Mouse (Mus musculus) MEL (cell line): ENCODE results near the gene Dxo. TPM values are rescaled to one million over a fixed set of nuclear protein-coding genes. Genes with fewer than 3 reads are reported as not detected.
A peak's percentile ranks its signal among the peaks of the same experiment; 100 is the strongest.

Source experiments
- DNase-seq: peaks from one replicate; pipeline ENCODE4 v3.0.0; 2011; ENCODE audit warnings: low read depth, low spot score
- H3K27ac ChIP-seq: 2 replicates; pipeline ENCODE4 v1.5.1; 2012; ENCODE audit warnings: low read depth, mild to moderate bottlenecking, control low read depth, low read length, moderate library complexity; ENCODE audit not compliant: control insufficient read depth
- H3K27me3 ChIP-seq, 2 experiments: fragments of 150-350 bp in 1 of 2; sonication (generic) in 1 of 2; 2 replicates each; pipeline ENCODE4 v1.6.1; 2012; ENCODE audit warnings: low read length in 2 of 2, mild to moderate bottlenecking in 2 of 2, improper control_type of control experiment in 1 of 2, moderate library complexity in 1 of 2; ENCODE audit not compliant: insufficient read depth in 2 of 2, control insufficient read depth in 1 of 2
- H3K36me3 ChIP-seq, 2 experiments: 2 replicates each; pipeline ENCODE4 v1.6.1; 2012 to 2014; ENCODE audit warnings: low read length in 2 of 2, improper control_type of control experiment in 1 of 2, inconsistent platforms in 1 of 2, mild to moderate bottlenecking in 1 of 2; ENCODE audit not compliant: insufficient read depth in 2 of 2, control insufficient read depth in 1 of 2
- H3K4me1 ChIP-seq, 2 experiments: fragments of 150-350 bp in 1 of 2; sonication (generic) in 1 of 2; 2 replicates each; pipeline ENCODE4 v1.6.1; 2012; ENCODE audit warnings: low read length in 2 of 2, improper control_type of control experiment in 1 of 2, mild to moderate bottlenecking in 1 of 2; ENCODE audit not compliant: insufficient read depth in 2 of 2, control insufficient read depth in 1 of 2
- H3K4me3 ChIP-seq, 2 experiments: fragments of 150-350 bp in 1 of 2; sonication (generic) in 1 of 2; 2 replicates each; pipeline ENCODE4 v1.5.1; 2012; ENCODE audit warnings: low read depth in 2 of 2, low read length in 2 of 2, mild to moderate bottlenecking in 2 of 2, moderate library complexity in 2 of 2, control low read depth in 1 of 2, improper control_type of control experiment in 1 of 2; ENCODE audit not compliant: control insufficient read depth in 1 of 2, insufficient read depth in 1 of 2
- H3K79me2 ChIP-seq: 2 replicates; pipeline ENCODE4 v1.6.1; 2012; ENCODE audit warnings: mild to moderate bottlenecking, low read length, moderate library complexity; ENCODE audit not compliant: control insufficient read depth, poor library complexity, insufficient read depth
- H3K9ac ChIP-seq: 2 replicates; pipeline ENCODE4 v1.6.1; 2012; ENCODE audit warnings: low read depth, mild to moderate bottlenecking, control low read depth, low read length, moderate library complexity; ENCODE audit not compliant: control insufficient read depth, poor library complexity, severe bottlenecking
- H3K9me3 ChIP-seq: fragments of 150-350 bp; sonication (generic); replicated peaks from 2 replicates; pipeline ENCODE4 v1.6.1; 2012; ENCODE audit warnings: mild to moderate bottlenecking, low read length, improper control_type of control experiment, moderate library complexity; ENCODE audit not compliant: insufficient read depth
- BHLHE40 ChIP-seq: IDR thresholded peaks from 2 replicates; pipeline ENCODE4 v1.6.1; 2012; ENCODE audit warnings: low read depth, mild to moderate bottlenecking, inconsistent platforms, low read length, improper control_type of control experiment, borderline replicate concordance
- CHD1 ChIP-seq: IDR thresholded peaks from 2 replicates; pipeline ENCODE4 v1.6.1; 2012; ENCODE audit warnings: low read depth, mild to moderate bottlenecking, inconsistent platforms, low read length, improper control_type of control experiment
- CTCF ChIP-seq, 3 experiments: IDR thresholded peaks in 2 of 3; conservative IDR thresholded peaks in 1 of 3; 2 replicates each; pipeline ENCODE4 v1.5.1; 2011 to 2012; ENCODE audit warnings: low read length in 3 of 3, low read depth in 2 of 3, mild to moderate bottlenecking in 2 of 3, improper control_type of control experiment in 1 of 3, inconsistent platforms in 1 of 3, mixed read lengths in 1 of 3, moderate library complexity in 1 of 3; ENCODE audit not compliant: control insufficient read depth in 1 of 3, insufficient read depth in 1 of 3, poor library complexity in 1 of 3, severe bottlenecking in 1 of 3
- ELF1 ChIP-seq: IDR thresholded peaks from 2 replicates; pipeline ENCODE4 v1.6.1; 2014; ENCODE audit warnings: low read depth, mild to moderate bottlenecking, inconsistent platforms, low read length, improper control_type of control experiment, moderate library complexity
- MAFK ChIP-seq: IDR thresholded peaks from 2 replicates; pipeline ENCODE4 v1.6.1; 2011; ENCODE audit warnings: low read depth, mild to moderate bottlenecking, low read length, improper control_type of control experiment, borderline replicate concordance
- MAZ ChIP-seq: IDR thresholded peaks from 2 replicates; pipeline ENCODE4 v1.6.1; 2012; ENCODE audit warnings: low read depth, mild to moderate bottlenecking, inconsistent platforms, low read length, improper control_type of control experiment
- MYB ChIP-seq: IDR thresholded peaks from 2 replicates; pipeline ENCODE4 v1.6.1; 2011; ENCODE audit warnings: mild to moderate bottlenecking, low read depth, low read length, improper control_type of control experiment
- NRF1 ChIP-seq: IDR thresholded peaks from 2 replicates; pipeline ENCODE4 v1.6.1; 2014; ENCODE audit warnings: low read depth, mild to moderate bottlenecking, inconsistent platforms, low read length, improper control_type of control experiment, moderate library complexity; ENCODE audit not compliant: poor library complexity, insufficient read depth, severe bottlenecking
- POLR2A ChIP-seq, 2 experiments: IDR thresholded peaks; 2 replicates each; pipeline ENCODE4 v1.6.1; 2011 to 2012; ENCODE audit warnings: low read length in 2 of 2, mild to moderate bottlenecking in 2 of 2, control low read depth in 1 of 2, improper control_type of control experiment in 1 of 2, low read depth in 1 of 2, moderate library complexity in 1 of 2; ENCODE audit not compliant: control insufficient read depth in 1 of 2, insufficient read depth in 1 of 2, poor library complexity in 1 of 2
- POLR2AphosphoS5 ChIP-seq: IDR thresholded peaks from 2 replicates; pipeline ENCODE4 v1.6.1; 2012; ENCODE audit warnings: low read depth, borderline replicate concordance, mild to moderate bottlenecking, inconsistent platforms, low read length, moderate library complexity, mixed read lengths
- SIN3A ChIP-seq: IDR thresholded peaks from 2 replicates; pipeline ENCODE4 v1.6.1; 2012; ENCODE audit warnings: low read length, improper control_type of control experiment, inconsistent platforms
- SMC3 ChIP-seq: IDR thresholded peaks from 2 replicates; pipeline ENCODE4 v1.6.1; 2011; ENCODE audit warnings: low read depth, low read length, improper control_type of control experiment
- TBP ChIP-seq: IDR thresholded peaks from 2 replicates; pipeline ENCODE4 v1.8.0; 2011; ENCODE audit warnings: low read depth, low read length, improper control_type of control experiment
- TCF12 ChIP-seq: IDR thresholded peaks from 2 replicates; pipeline ENCODE4 v1.6.1; 2014; ENCODE audit warnings: low read depth, mild to moderate bottlenecking, inconsistent platforms, low read length, improper control_type of control experiment, moderate library complexity
- USF1 ChIP-seq: IDR thresholded peaks from 2 replicates; pipeline ENCODE4 v1.6.1; 2014; ENCODE audit warnings: low read depth, mild to moderate bottlenecking, inconsistent platforms, low read length, improper control_type of control experiment, moderate library complexity
- USF2 ChIP-seq, 2 experiments: IDR thresholded peaks; 2 replicates each; pipeline ENCODE4 v1.6.1; 2011 to 2012; ENCODE audit warnings: improper control_type of control experiment in 2 of 2, low read length in 2 of 2, borderline replicate concordance in 1 of 2, inconsistent platforms in 1 of 2, low read depth in 1 of 2, mild to moderate bottlenecking in 1 of 2; ENCODE audit not compliant: insufficient read depth in 1 of 2
- ZKSCAN1 ChIP-seq: IDR thresholded peaks from 2 replicates; pipeline ENCODE4 v1.6.1; 2012; ENCODE audit warnings: low read depth, mild to moderate bottlenecking, inconsistent platforms, low read length, improper control_type of control experiment, moderate library complexity
- ZMIZ1 ChIP-seq: IDR thresholded peaks from 2 replicates; pipeline ENCODE4 v1.6.1; 2012; ENCODE audit warnings: low read depth, mild to moderate bottlenecking, inconsistent platforms, low read length, improper control_type of control experiment, moderate library complexity
- ZNF384 ChIP-seq: IDR thresholded peaks from 2 replicates; pipeline ENCODE4 v1.6.1; 2012; ENCODE audit warnings: low read depth, mild to moderate bottlenecking, inconsistent platforms, low read length, improper control_type of control experiment
- polyA plus RNA-seq, 2 experiments: library from polyadenylated mRNA; stranded (reverse) in 1 of 2; unstranded in 1 of 2; fragments of >175 nt in 1 of 2; fragments of >200 nt in 1 of 2; gene quantifications; 2 replicates each; pipeline versions ENCODE4 v1.2.1 to v1.2.4; 2012; ENCODE audit warnings: low replicate concordance in 2 of 2, low read depth in 1 of 2; ENCODE audit not compliant: insufficient read length in 2 of 2, insufficient read depth in 1 of 2, missing spikeins in 1 of 2
- total RNA-seq: library from RNA; depleted of rRNA; stranded (reverse); fragments of 300-350 nt; gene quantifications from 2 replicates; pipeline ENCODE4 v1.2.3, GENCODE M21; 2012

The Dxo gene
- total and polyA plus RNA-seq, 3 experiments, result 18.0 to 39.7 TPM; not detected in 1

DNA sequence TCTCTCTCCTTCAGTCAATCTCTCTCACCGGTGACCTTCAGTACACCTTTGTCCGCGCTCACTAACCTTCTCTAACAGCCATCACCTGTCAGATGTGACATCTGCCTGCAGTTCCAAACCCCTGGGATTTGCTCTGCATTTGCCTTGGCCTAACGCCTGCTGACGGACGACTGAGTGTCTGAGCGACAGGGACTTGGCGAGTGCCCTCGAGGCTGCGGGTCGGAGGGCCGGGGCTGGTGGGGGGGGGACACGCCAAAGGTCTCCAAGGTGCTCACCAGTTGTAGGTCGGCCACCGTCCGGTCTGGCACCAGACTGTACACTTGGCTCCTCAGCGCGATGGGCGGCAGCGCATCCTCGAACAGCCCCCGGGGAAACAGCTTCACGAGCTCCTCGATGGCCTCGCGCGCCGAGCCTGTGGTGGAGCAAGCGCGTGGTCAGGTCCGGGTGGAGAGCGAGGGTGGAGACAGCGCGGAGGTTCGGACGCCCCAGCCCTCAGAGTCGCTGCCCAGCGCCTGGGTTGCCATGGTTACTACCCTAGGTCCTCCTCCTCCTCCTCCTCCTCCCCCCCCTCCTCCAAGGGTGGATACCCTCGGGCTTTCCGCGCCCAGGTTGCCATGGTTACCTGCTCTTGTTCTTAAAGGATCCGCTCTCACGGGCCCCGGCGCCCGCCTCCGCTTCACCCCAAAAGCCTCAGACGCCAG, 514 bp upstream of the Dxo start:
- Histone ChIP-seq H3K79me2 (peaks cover 7% of the 10 kb centered on the region), H3K27ac (peak overlapping the region; percentile 51), H3K9ac (peak overlapping the region; percentile 82), H3K9me3 (no peaks in the 10 kb centered on the region), H3K4me1 (peaks cover 0 to 8% of the 10 kb centered on the region in 2 experiments; a peak in 2 of 4 replicates), H3K27me3 (no peaks in the 10 kb centered on the region), H3K4me3 (peak overlapping the region; percentile 91 to 96), H3K36me3 (no peaks in the 10 kb centered on the region; a peak in 2 of 4 replicates)
- no peak for DNase-seq
- TF ChIP-seq MAFK (no peak), BHLHE40 (no peak), ELF1 (no peak), POLR2A (IDR thresholded peaks at IDR 0.05; ENCODE audit: control insufficient read depth in 1 of 2, insufficient read depth in 1 of 2, low read depth in 1 of 2, low read length in 2 of 2, poor library complexity in 1 of 2) (no peak), CTCF (IDR thresholded peaks at IDR 0.05 in 2 of 3, conservative IDR thresholded peaks at IDR 0.05 in 1 of 3; ENCODE audit: control insufficient read depth in 1 of 3, insufficient read depth in 1 of 3, low read depth in 2 of 3, low read length in 3 of 3, poor library complexity in 1 of 3, severe bottlenecking in 1 of 3) (no peak), NRF1 (no peak), TBP (no peak), ZKSCAN1 (no peak), POLR2AphosphoS5 (no peak), TCF12 (no peak), USF1 (no peak), MYB (no peak; the same call in 1 of the 2 replicates), USF2 (IDR thresholded peaks at IDR 0.05; ENCODE audit: borderline replicate concordance in 1 of 2, insufficient read depth in 1 of 2, low read depth in 1 of 2, low read length in 2 of 2) (no peak), SIN3A (no peak), ZNF384 (no peak)

DNA sequence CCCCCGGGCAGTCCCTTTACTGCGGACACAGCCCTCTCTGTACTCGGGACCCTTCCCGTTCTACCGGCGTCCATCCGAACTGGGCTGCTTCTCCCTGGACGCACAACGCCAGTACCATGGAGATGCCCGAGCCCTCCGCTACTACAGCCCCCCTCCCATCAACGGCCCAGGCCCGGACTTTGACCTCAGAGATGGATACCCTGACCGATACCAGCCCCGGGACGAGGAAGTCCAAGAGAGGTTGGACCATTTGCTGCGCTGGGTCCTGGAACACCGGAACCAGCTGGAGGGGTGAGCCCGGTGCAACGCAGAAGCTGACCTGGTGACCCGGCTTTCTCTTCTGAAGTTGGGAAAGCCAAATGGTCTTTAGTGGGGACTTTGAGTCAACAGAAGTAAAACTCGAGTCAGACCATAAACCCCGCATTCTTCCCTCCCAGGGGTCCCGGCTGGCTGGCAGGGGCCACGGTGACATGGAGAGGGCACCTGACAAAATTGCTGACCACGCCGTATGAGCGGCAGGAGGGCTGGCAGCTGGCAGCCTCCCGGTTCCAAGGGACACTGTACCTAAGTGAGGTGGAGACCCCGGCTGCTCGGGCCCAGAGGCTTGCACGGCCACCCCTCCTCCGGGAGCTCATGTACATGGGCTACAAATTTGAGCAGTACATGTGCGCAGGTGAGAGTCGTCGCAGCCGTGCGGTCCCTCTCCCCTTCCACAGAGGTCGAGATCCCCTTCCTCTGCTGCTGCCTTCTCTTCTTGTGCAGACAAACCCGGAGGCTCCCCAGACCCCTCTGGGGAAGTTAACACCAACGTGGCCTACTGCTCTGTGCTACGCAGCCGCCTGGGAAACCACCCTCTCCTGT, 875 bp downstream of the Dxo start:
- no peaks in the 10 kb centered on the region; a peak in 2 of 4 replicates for H3K36me3 ChIP-seq

More for the DNA sequence above, 875 bp downstream of the Dxo start:
- Histone ChIP-seq H3K27me3 (no peaks in the 10 kb centered on the region), H3K9ac (peak overlapping the region; percentile 87), H3K9me3 (no peaks in the 10 kb centered on the region), H3K27ac (peak overlapping the region; percentile 23; the same call in 1 of the 2 replicates), H3K4me3 (peak overlapping the region; percentile 91 to 96), H3K4me1 (peaks cover 0 to 8% of the 10 kb centered on the region in 2 experiments; a peak in 2 of 4 replicates), H3K79me2 (peaks cover 7% of the 10 kb centered on the region)
- no peak for DNase-seq
- TF ChIP-seq MAFK, result no peak
- TF ChIP-seq TBP, result no peak
- TF ChIP-seq CHD1, result no peak
- TF ChIP-seq BHLHE40, result no peak
- TF ChIP-seq NRF1, result no peak
- no peak for TF ChIP-seq MAZ
- no peak for TF ChIP-seq SMC3
- no peak for TF ChIP-seq POLR2A (IDR thresholded peaks at IDR 0.05; ENCODE audit: control insufficient read depth in 1 of 2, insufficient read depth in 1 of 2, low read depth in 1 of 2, low read length in 2 of 2, poor library complexity in 1 of 2)
- no peak for TF ChIP-seq ZMIZ1
- no peak for TF ChIP-seq USF2 (IDR thresholded peaks at IDR 0.05; ENCODE audit: borderline replicate concordance in 1 of 2, insufficient read depth in 1 of 2, low read depth in 1 of 2, low read length in 2 of 2)
